Mouse (Mus musculus) brain, embryonic 14.5 days (tissue): Measurements from ENCODE around the gene Ampd3. TPM values are rescaled to one million over a fixed set of nuclear protein-coding genes. Genes with fewer than 3 reads are reported as not detected.
A peak's percentile ranks its signal among the peaks of the same experiment; 100 is the strongest.

Experiments used
- DNase-seq: peaks from one replicate; pipeline ENCODE4 v3.0.0-alpha.2; 2011; ENCODE audit warnings: low read depth
- CTCF ChIP-seq: fragments of 200-500 bp; IDR thresholded peaks from 2 replicates; pipeline ENCODE4 v1.5.1; 2012; ENCODE audit warnings: inconsistent platforms, mild to moderate bottlenecking, moderate library complexity, borderline replicate concordance; ENCODE audit not compliant: insufficient read depth, insufficient read length; ENCODE audit errors: extremely low read depth
- POLR2A ChIP-seq: fragments of 200-500 bp; IDR thresholded peaks from 2 replicates; pipeline ENCODE4 v1.6.1; 2012; ENCODE audit warnings: mild to moderate bottlenecking, inconsistent platforms, borderline replicate concordance; ENCODE audit not compliant: poor library complexity, insufficient read depth, insufficient read length, severe bottlenecking; ENCODE audit errors: extremely low read depth
- polyA plus RNA-seq: library from polyadenylated mRNA; depleted of rRNA; stranded (reverse); fragments of >200 nt; gene quantifications from 2 replicates; pipeline ENCODE4 v1.2.3, GENCODE M21; 2012

The Ampd3 gene
- polyA plus RNA-seq, 1 experiment = 7.6 TPM

DNA sequence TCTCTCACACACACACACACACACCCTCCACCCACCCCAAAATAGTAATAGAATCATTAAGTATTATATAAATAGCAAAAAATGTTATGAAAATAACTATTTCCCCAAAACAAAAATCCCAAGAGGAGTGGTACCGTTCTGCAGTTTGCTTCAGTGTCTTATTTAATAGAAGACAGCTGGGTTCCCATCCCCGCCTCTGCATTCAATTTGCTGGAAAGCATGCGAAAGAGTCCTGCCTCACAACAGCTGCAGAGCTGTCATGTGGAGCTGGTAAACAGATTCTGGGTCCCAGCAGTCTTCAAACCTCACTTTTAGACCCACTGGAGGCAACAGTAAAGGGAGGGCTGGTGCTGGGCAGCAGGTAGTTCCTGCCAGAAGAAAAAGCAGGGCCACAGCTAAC lies 41.0 kb downstream of the Ampd3 start:
- TF ChIP-seq CTCF (no peak), POLR2A (no peak)
- peak; percentile 29 for DNase-seq

- TF ChIP-seq CTCF (no peak), POLR2A (no peak)
- DNase-seq = no peak
These were observed 41.9 kb downstream of the Ampd3 start for GRCm38 (mm10) chr7:110809585-110810557.

DNA sequence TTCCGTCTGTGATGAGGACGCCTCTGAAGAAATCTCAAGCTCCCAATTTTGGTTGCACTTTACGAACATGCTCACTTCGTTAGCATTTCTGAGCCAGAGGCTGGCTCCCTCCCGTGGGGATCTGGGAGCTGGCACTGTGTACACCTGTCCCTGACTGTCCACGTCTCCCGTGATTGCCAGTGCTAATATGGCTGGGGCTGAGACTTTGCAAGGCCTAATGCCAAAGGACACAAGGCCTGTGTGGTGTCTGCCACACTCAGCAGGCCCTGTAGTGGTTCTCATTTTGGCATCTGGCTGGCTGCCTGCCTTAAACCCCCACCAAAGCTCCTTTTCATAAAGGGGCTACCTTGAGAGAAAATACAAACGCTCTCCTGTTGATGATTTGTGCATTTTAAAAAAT lies 43.0 kb downstream of the Ampd3 start:
- TF ChIP-seq POLR2A = no peak
- no peak for TF ChIP-seq CTCF
- no peak for DNase-seq

- TF ChIP-seq POLR2A = no peak
- TF ChIP-seq CTCF = no peak
- no peak for DNase-seq
These were observed 43.5 kb downstream of the Ampd3 start for GRCm38 (mm10) chr7:110811529-110811928.

GRCm38 (mm10) chr7:110813983-110814382 lies 46.0 kb downstream of the Ampd3 start:
- TF ChIP-seq POLR2A (no peak), CTCF (no peak)
- no peak for DNase-seq

DNA sequence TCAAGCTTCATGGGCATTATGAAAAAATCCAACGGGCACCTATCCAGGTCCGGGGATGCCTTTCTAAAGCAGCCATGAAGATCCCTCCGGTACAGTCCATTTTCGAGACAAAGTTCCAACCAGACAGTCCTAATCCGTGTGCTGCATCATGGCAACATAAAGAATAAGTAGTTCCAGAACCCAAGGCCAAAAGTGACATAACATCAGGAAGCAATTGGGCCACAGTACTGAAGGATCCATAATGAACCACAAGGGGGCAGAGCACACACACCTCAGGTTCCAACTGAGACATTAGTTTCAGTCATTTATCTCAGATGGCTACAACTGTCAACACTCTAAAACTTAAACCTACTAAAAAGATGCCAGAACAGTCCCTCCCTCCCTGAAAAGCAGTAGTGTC lies 48.0 kb downstream of the Ampd3 start:
- DNase-seq = peak; percentile 72
- TF ChIP-seq CTCF = peak; percentile 72; the same call in 1 of the 2 replicates
- no peak for TF ChIP-seq POLR2A

GRCm38 (mm10) chr7:110818206-110818605 lies 50.2 kb downstream of the Ampd3 start:
- no peak for DNase-seq
- no peak for TF ChIP-seq POLR2A
- TF ChIP-seq CTCF = no peak

DNA sequence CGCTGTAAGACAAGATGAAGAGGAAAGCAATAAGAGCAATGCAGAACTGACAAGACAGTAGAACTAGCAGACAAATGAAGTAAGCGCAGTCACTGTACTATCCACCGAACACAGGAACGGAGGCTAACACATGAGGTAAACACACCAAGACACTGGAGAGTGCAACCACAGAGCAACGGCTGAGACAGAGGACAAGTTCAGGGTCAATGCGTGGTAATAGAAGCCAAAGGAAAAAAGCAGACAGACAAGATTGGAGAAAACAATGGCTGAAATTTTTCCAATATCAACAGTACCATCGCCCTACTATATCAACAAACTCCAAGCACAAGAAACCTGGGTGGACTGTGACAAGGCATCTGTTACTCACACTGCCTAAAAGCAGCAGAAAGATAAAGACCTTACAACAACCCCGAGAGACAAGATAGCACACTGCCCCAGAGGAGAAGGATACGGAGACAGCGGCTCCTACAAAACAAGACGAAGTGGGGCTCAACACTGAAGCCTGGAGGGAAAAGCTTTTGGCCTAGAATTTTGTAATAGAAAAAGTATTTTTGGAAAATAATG lies 50.9 kb downstream of the Ampd3 start:
- TF ChIP-seq POLR2A (no peak), CTCF (no peak)
- no peak for DNase-seq

- DNase-seq = no peak
- TF ChIP-seq CTCF (no peak), POLR2A (no peak)
These were observed 53.1 kb downstream of the Ampd3 start for GRCm38 (mm10) chr7:110821068-110821467.

DNA sequence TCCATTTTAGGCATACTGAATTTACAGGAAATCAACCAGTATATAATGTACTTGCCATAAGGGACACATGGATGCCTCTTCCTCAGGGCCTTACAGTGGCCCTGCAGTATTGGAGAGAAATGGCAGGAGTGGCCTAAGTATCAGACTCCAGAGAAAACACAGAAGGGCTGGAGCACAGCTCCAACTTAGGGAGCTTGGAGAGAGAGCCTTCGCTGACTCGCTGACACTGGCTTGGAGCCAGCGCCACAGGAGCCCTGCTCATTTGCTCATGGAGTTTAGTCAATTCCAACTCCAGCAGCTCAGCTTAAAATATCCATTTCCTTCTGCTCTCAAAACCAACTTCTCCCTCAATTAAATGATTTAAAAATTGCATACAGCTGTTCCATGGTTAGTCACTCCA lies 53.6 kb downstream of the Ampd3 start:
- peak; percentile 61 for DNase-seq
- TF ChIP-seq CTCF (no peak), POLR2A (no peak)

DNA sequence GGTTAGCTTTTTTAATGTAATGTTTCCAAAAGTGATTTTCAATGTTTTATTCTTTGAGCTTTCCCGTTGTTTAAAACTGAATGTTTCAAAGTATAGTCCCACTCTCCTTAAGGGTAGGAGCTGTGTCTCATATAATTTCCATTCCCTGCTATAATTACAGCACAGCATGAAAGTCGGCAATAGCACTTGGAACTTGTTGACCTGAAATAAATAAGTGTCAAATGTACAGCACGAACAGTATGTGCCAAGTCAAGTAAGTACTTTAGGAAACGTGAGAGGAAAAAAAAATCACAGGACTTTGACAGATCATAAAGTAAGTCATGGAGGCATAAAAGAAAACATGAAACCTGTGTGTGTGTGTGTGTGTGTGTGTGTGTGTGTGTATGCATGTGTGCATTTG lies 54.0 kb downstream of the Ampd3 start:
- DNase-seq = no peak
- TF ChIP-seq CTCF (no peak), POLR2A (no peak)
